Mouse (Mus musculus) mesoderm, embryonic 11.5 days (tissue): ENCODE results near the gene Wdr59.

Experiments
- DNase-seq: peaks from one replicate; pipeline ENCODE4 v3.0.0-alpha.2; 2012; ENCODE audit warnings: low read depth, low spot score

The Wdr59 gene

DNA sequence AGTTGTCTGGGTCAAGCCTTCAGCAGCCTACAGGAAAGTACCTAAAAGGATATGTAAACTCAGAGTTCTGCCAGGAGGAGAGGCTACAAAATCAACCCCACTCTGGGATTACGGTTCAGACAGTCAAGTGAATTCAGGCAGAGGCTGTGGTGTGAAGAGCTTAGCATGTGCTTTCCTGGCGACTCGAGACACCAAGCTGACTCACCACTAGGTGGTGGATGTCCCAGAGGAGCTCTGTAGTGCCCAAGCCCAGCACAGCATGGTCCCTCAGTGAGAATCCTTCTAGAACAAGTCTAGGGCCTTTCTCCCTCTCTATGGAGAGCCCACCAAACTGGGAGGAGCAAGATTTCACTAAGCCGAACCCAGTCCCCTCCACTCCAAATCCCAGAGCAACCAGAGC is 118.5 kb downstream of the Wdr59 start:
- no peak for DNase-seq
